Mouse (Mus musculus): ENCODE data around the gene Catsperg1.

- TF ChIP-seq CTCF (IDR thresholded peaks at IDR 0.05; ENCODE audit: control insufficient read depth, insufficient read depth, low read length): no peak
- TF ChIP-seq POLR2A (IDR thresholded peaks at IDR 0.05; ENCODE audit: borderline replicate concordance, control insufficient read depth, low read depth, low read length): no peak
Observed at GRCm38 (mm10) chr7:29233745-29234144, 19.9 kb upstream of the Catsperg1 start.
